Mouse (Mus musculus) hindbrain, embryonic 12.5 days (tissue): ENCODE results near the gene Agfg1. TPM values are rescaled to one million over a fixed set of nuclear protein-coding genes. Genes with fewer than 3 reads are reported as not detected.

Experiments used
- ATAC-seq: fragments of 200-750 bp; cut with Nextera tagmentation; 2 replicates; pipeline ENCODE4 v1.8.0; 2017; ENCODE audit warnings: moderate TSS enrichment; ENCODE audit not compliant: low FRiP score
- H3K27ac ChIP-seq: fragments of 300-500 bp; sonication (generic); 2 replicates; pipeline ENCODE4 v1.5.1; 2016; ENCODE audit warnings: mild to moderate bottlenecking
- H3K27me3 ChIP-seq: fragments of 300-500 bp; sonication (generic); 2 replicates; pipeline ENCODE4 v1.6.1; 2016; ENCODE audit warnings: mild to moderate bottlenecking
- H3K36me3 ChIP-seq: fragments of 300-500 bp; sonication (generic); 2 replicates; pipeline ENCODE4 v1.6.1; 2016; ENCODE audit warnings: mild to moderate bottlenecking
- H3K4me1 ChIP-seq: fragments of 300-500 bp; sonication (generic); 2 replicates; pipeline ENCODE4 v1.6.1; 2016
- H3K4me2 ChIP-seq: fragments of 300-500 bp; sonication (generic); replicated peaks from 2 replicates; pipeline ENCODE4 v1.6.1; 2016; ENCODE audit warnings: mild to moderate bottlenecking
- H3K4me3 ChIP-seq: fragments of 300-500 bp; sonication (generic); 2 replicates; pipeline ENCODE4 v1.5.1; 2016; ENCODE audit warnings: mild to moderate bottlenecking
- H3K9ac ChIP-seq: fragments of 300-500 bp; sonication (generic); 2 replicates; pipeline ENCODE4 v1.6.1; 2016; ENCODE audit warnings: mild to moderate bottlenecking, moderate library complexity
- H3K9me3 ChIP-seq: fragments of 300-500 bp; sonication (generic); replicated peaks from 2 replicates; pipeline ENCODE4 v1.6.1; 2016; ENCODE audit warnings: mild to moderate bottlenecking
- WGBS: fragments of 180-500 bp; shearing (Covaris S2); methylation state at CpG from one replicate; pipeline ENCODE4 v1.1.7; 2016; 5-methylcytosine and 5-hydroxymethylcytosine counted together
- polyA plus RNA-seq: library from polyadenylated mRNA; unstranded; fragments of >200 nt; fragmentation: Nextera tagmentation; extraction: Ambion mirVana; gene quantifications from 2 replicates; pipeline ENCODE4 v1.2.1, GENCODE M21; 2016

Gene Agfg1
- polyA plus RNA-seq, 1 experiment from 2014 or later, result 49.4 TPM

GRCm38 (mm10) chr1:82806391-82806790 lies 32.9 kb upstream of the Agfg1 start:
- Histone ChIP-seq H3K9me3 (no peaks in the 10 kb centered on the region), H3K36me3 (no peaks in the 10 kb centered on the region), H3K9ac (no peak overlapping the region), H3K27ac (no peak overlapping the region), H3K4me3 (no peak overlapping the region), H3K4me2 (no peak overlapping the region), H3K27me3 (no peaks in the 10 kb centered on the region), H3K4me1 (no peaks in the 10 kb centered on the region)
- WGBS, result 88% methylated on average over 8 of the region's 8 CpGs
- ATAC-seq, result no peak

GRCm38 (mm10) chr1:82807206-82807605 lies 32.1 kb upstream of the Agfg1 start:
- no peak overlapping the region for H3K4me3 ChIP-seq
- H3K9me3 ChIP-seq, result no peaks in the 10 kb centered on the region
- H3K9ac ChIP-seq, result no peak overlapping the region
- no peaks in the 10 kb centered on the region for H3K36me3 ChIP-seq
- H3K27ac ChIP-seq, result no peak overlapping the region
- 90% methylated on average over 7 of the region's 7 CpGs for WGBS
- H3K27me3 ChIP-seq, result no peaks in the 10 kb centered on the region
- H3K4me2 ChIP-seq, result no peak overlapping the region
- no peak for ATAC-seq
- H3K4me1 ChIP-seq, result no peaks in the 10 kb centered on the region

DNA sequence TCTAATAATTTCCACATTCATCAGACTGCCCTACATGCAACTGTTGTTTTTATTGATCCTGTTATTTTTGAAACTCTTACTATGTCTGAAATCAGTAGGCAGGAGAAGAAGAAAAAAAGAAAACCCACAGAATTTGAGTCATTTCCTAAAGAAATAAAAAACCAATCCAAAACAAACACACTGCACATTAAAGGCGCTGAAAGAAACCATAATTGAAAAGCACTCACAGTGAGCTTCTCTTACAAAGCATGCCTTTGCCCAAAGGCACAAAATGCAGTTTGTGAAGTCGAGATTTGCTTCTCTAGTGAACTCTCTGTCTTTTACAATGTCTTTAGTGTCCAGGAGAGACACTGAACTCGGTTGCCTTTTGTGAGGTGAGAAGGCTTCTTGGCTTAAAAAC lies 30.7 kb upstream of the Agfg1 start:
- H3K4me3 ChIP-seq, result no peak overlapping the region
- H3K9me3 ChIP-seq, result no peaks in the 10 kb centered on the region
- no peak overlapping the region for H3K4me2 ChIP-seq
- no peak overlapping the region for H3K9ac ChIP-seq
- H3K36me3 ChIP-seq, result no peaks in the 10 kb centered on the region
- WGBS, result 73% methylated on average over 3 of the region's 3 CpGs
- H3K4me1 ChIP-seq, result no peaks in the 10 kb centered on the region
- H3K27me3 ChIP-seq, result no peaks in the 10 kb centered on the region
- no peak overlapping the region; the same call in 1 of the 2 replicates for H3K27ac ChIP-seq
- ATAC-seq, result no peak

- H3K4me1 ChIP-seq, result peaks cover 5% of the 10 kb centered on the region; the same call in 1 of the 2 replicates
- ATAC-seq, result no peak
- H3K4me3 ChIP-seq, result no peak overlapping the region
- no peaks in the 10 kb centered on the region for H3K27me3 ChIP-seq
- no peak overlapping the region for H3K4me2 ChIP-seq
- H3K9me3 ChIP-seq, result no peaks in the 10 kb centered on the region
- WGBS, result 65% methylated on average over 1 of the region's 1 CpGs
- no peak overlapping the region for H3K9ac ChIP-seq
- H3K27ac ChIP-seq, result no peak overlapping the region
- H3K36me3 ChIP-seq, result no peaks in the 10 kb centered on the region
These were observed 27.5 kb upstream of the Agfg1 start for GRCm38 (mm10) chr1:82811766-82812165.

- Histone ChIP-seq H3K4me1 (peaks cover 5% of the 10 kb centered on the region; the same call in 1 of the 2 replicates), H3K36me3 (no peaks in the 10 kb centered on the region), H3K9me3 (no peaks in the 10 kb centered on the region), H3K4me3 (no peak overlapping the region), H3K27me3 (no peaks in the 10 kb centered on the region), H3K9ac (no peak overlapping the region), H3K27ac (peak overlapping the region; percentile 12; the same call in 1 of the 2 replicates), H3K4me2 (0 out of 2 replicates have a peak overlapping the region, but pooled peaks have one; percentile 8)
- ATAC-seq, result peak; percentile 49; the same call in 1 of the 2 replicates
- 62% methylated on average over 17 of the region's 17 CpGs for WGBS
These were observed 23.2 kb upstream of the Agfg1 start for GRCm38 (mm10) chr1:82815941-82816716.

DNA sequence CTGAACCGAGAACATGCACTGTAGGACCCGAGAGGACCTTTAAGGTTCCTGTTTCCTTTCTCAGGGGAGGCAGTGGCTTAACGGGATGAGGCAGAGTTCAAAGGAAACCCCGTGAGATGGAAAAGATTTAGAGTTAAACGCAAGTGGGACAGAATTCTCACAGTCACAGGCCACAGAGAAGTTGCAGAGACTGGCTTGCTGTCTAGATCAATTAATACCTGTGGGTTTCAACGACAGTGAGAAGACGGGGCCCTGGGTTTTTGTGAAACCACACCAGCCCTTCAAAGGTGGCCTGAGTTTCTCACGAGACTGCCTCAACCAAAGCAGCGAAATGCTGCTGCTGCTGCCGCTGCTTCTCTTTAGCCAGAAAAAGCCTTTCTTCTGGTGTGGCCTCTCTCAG lies 19.9 kb upstream of the Agfg1 start:
- H3K27ac ChIP-seq, result no peak overlapping the region
- H3K4me3 ChIP-seq, result no peak overlapping the region
- no peak overlapping the region for H3K4me2 ChIP-seq
- peaks cover 5% of the 10 kb centered on the region; the same call in 1 of the 2 replicates for H3K4me1 ChIP-seq
- no peaks in the 10 kb centered on the region for H3K36me3 ChIP-seq
- 71% methylated on average over 10 of the region's 10 CpGs for WGBS
- no peaks in the 10 kb centered on the region for H3K27me3 ChIP-seq
- no peaks in the 10 kb centered on the region for H3K9me3 ChIP-seq
- no peak overlapping the region for H3K9ac ChIP-seq
- ATAC-seq, result no peak

DNA sequence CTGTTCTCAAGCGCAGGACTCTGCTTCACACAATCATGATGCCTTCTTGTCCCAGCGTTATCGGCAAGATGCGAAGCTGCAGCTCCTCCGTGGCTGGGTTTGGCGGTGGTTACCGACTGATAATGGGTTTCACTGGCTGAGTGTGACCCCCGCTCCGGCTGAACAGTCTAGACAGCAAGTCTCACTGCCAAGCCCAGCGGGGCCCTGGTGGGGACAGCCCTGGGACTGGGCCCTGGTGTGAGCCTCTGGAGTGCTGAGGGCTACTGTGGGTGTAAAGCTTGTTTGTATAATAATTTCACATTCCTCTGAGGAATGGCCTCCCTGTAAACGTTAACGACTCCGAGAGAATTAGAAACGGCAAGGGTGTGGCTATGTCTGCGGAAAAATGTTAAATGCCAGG lies 19.1 kb upstream of the Agfg1 start:
- Histone ChIP-seq H3K4me3 (no peak overlapping the region), H3K36me3 (no peaks in the 10 kb centered on the region), H3K9ac (no peak overlapping the region), H3K9me3 (no peaks in the 10 kb centered on the region), H3K4me2 (no peak overlapping the region), H3K27me3 (no peaks in the 10 kb centered on the region), H3K27ac (peak overlapping the region; percentile 23; the same call in 1 of the 2 replicates), H3K4me1 (peaks cover 5% of the 10 kb centered on the region; the same call in 1 of the 2 replicates)
- ATAC-seq, result no peak
- 71% methylated on average over 15 of the region's 15 CpGs for WGBS

- H3K4me1 ChIP-seq, result peaks cover 4% of the 10 kb centered on the region; the same call in 1 of the 2 replicates
- H3K36me3 ChIP-seq, result no peaks in the 10 kb centered on the region
- H3K4me3 ChIP-seq, result no peak overlapping the region
- no peak for ATAC-seq
- H3K27me3 ChIP-seq, result no peaks in the 10 kb centered on the region
- WGBS, result 88% methylated on average over 3 of the region's 3 CpGs
- no peak overlapping the region for H3K4me2 ChIP-seq
- H3K9ac ChIP-seq, result no peak overlapping the region
- no peaks in the 10 kb centered on the region for H3K9me3 ChIP-seq
- H3K27ac ChIP-seq, result no peak overlapping the region
These were observed 18.6 kb upstream of the Agfg1 start for GRCm38 (mm10) chr1:82820626-82821186.

GRCm38 (mm10) chr1:82821846-82822245 lies 17.4 kb upstream of the Agfg1 start:
- 80% methylated on average over 3 of the region's 3 CpGs for WGBS
- H3K9me3 ChIP-seq, result no peaks in the 10 kb centered on the region
- H3K4me3 ChIP-seq, result no peak overlapping the region
- no peaks in the 10 kb centered on the region for H3K36me3 ChIP-seq
- no peak overlapping the region for H3K9ac ChIP-seq
- no peaks in the 10 kb centered on the region for H3K27me3 ChIP-seq
- H3K4me2 ChIP-seq, result no peak overlapping the region
- no peak overlapping the region for H3K27ac ChIP-seq
- ATAC-seq, result no peak
- H3K4me1 ChIP-seq, result no peaks in the 10 kb centered on the region

GRCm38 (mm10) chr1:82824147-82824546 lies 15.1 kb upstream of the Agfg1 start:
- 90% methylated on average over 6 of the region's 6 CpGs for WGBS
- no peak overlapping the region for H3K9ac ChIP-seq
- H3K4me2 ChIP-seq, result no peak overlapping the region
- no peak overlapping the region for H3K27ac ChIP-seq
- H3K9me3 ChIP-seq, result no peaks in the 10 kb centered on the region
- no peak overlapping the region for H3K4me3 ChIP-seq
- H3K27me3 ChIP-seq, result no peaks in the 10 kb centered on the region
- ATAC-seq, result no peak
- H3K4me1 ChIP-seq, result no peaks in the 10 kb centered on the region
- no peaks in the 10 kb centered on the region for H3K36me3 ChIP-seq

DNA sequence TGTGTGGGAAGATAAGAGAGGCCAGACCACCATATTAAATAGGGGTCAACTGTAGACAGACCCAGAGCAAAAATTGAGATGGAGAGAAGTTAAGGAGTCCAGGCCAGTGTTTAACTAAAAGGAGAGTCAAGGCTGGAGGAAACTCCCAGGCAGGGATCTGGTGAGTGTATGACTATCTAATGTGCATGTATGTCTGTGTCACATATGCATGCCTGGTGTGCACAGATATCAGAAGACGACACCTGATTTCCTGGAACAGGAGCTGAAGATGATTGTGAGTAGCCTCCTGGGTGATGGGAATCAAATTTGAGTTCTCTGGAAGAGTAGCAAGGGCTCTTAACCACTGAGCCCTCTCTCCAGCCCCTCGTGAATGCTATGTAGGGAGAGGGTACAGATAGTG lies 14.0 kb upstream of the Agfg1 start:
- Histone ChIP-seq H3K4me3 (no peak overlapping the region), H3K27me3 (no peaks in the 10 kb centered on the region), H3K4me2 (no peak overlapping the region), H3K27ac (no peak overlapping the region), H3K4me1 (no peaks in the 10 kb centered on the region), H3K36me3 (no peaks in the 10 kb centered on the region), H3K9ac (no peak overlapping the region), H3K9me3 (no peaks in the 10 kb centered on the region)
- no peak for ATAC-seq
- WGBS, result 87% methylated on average over 2 of the region's 2 CpGs

DNA sequence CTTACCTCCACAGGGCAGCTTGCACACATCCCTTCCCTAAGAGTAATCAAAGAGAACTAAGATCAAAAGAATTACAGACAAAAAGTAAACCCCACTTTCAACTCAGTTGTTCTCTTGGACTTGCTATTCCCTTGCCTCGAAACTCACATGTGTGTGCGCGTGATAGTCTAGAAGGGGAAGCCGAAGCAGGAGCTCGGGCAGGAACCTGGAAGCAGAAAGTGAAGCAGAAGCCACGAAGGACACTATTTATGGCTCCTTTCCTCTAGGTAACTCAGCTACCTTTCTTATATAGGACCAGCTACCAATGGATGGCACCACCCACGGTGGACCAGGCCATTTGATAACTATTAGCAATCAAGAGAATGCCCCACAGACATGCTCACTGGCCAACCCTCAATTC lies 13.5 kb upstream of the Agfg1 start:
- H3K27ac ChIP-seq, result no peak overlapping the region
- ATAC-seq, result no peak
- WGBS, result 88% methylated on average over 7 of the region's 7 CpGs

GRCm38 (mm10) chr1:82826911-82827310 lies 12.4 kb upstream of the Agfg1 start:
- no peak overlapping the region for H3K4me3 ChIP-seq
- no peaks in the 10 kb centered on the region for H3K36me3 ChIP-seq
- H3K9ac ChIP-seq, result no peak overlapping the region
- H3K4me2 ChIP-seq, result no peak overlapping the region
- peaks cover 2% of the 10 kb centered on the region; the same call in 1 of the 2 replicates for H3K4me1 ChIP-seq
- H3K27ac ChIP-seq, result no peak overlapping the region
- no peaks in the 10 kb centered on the region for H3K9me3 ChIP-seq
- 40% methylated on average over 5 of the region's 5 CpGs for WGBS
- H3K27me3 ChIP-seq, result no peaks in the 10 kb centered on the region
- no peak for ATAC-seq

More for the DNA sequence above, 13.5 kb upstream of the Agfg1 start:
- Histone ChIP-seq H3K4me1 (no peaks in the 10 kb centered on the region), H3K9me3 (no peaks in the 10 kb centered on the region), H3K4me3 (no peak overlapping the region), H3K27me3 (no peaks in the 10 kb centered on the region), H3K4me2 (no peak overlapping the region), H3K36me3 (no peaks in the 10 kb centered on the region), H3K9ac (no peak overlapping the region)
